In the genomic region with DNA sequence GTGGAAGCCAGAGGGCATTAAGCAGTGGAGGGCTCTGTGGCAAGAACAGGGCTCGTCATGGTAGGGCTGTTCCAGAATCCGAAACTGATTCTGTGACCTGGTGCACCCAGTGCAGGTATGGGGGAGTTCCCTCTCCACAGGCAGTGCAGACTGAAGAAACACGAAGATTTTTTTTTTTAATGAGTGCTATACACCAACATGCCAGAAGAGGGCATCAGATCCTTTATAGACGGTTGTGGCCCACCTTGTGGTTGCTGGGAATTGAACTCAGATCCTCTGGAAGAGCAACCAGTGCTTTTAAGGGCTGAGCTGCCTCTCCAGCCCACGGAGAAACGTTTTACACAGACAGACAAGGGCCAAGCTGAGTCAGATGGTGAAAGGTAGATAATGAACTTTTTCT, we compare ENCODE assay signal across 12 mouse cellular contexts.
DNase-seq lines count a peak whose midpoint lies in the region; ATAC-seq and TF ChIP-seq lines count a peak whose summit lies in the region.
"Had no signal": no experiment of that assay in that cellular context is flagged by ENCODE, and none has a peak within 500 bp of the region (broad histone marks: within the 10 kb centered on the region; RNA-seq: fewer than 3 reads in every experiment).

No protein-coding gene starts in this region.

- no peaks in the 10 kb centered on the region for H3K27me3 ChIP-seq in lung, embryonic 14.5 days (ENCODE audit: insufficient read depth, low read length)
- H3K27me3 ChIP-seq in stomach, postnatal 0 days (ENCODE audit: control insufficient read depth, insufficient read depth, low read length) = no peaks in the 10 kb centered on the region
- no peaks in the 10 kb centered on the region for H3K27me3 ChIP-seq in midbrain, embryonic 11.5 days (ENCODE audit: control insufficient read depth, insufficient read depth, low read length)
- H3K27me3 ChIP-seq: heart, embryonic 13.5 days; midbrain, embryonic 15.5 days; neural tube, embryonic 13.5 days had no signal

- no peak overlapping the region for H3K4me2 ChIP-seq in lung, embryonic 14.5 days
- H3K4me2 ChIP-seq in stomach, postnatal 0 days (replicated peaks; ENCODE audit: low read depth) = no peak overlapping the region
- no peak overlapping the region for H3K4me2 ChIP-seq in midbrain, embryonic 11.5 days
- H3K4me2 ChIP-seq: heart, embryonic 13.5 days; midbrain, embryonic 15.5 days; neural tube, embryonic 13.5 days had no signal

- H3K36me3 ChIP-seq in lung, embryonic 14.5 days (ENCODE audit: insufficient read depth) = no peaks in the 10 kb centered on the region
- no peaks in the 10 kb centered on the region for H3K36me3 ChIP-seq in stomach, postnatal 0 days (ENCODE audit: control insufficient read depth, insufficient read depth, low read length)
- H3K36me3 ChIP-seq in midbrain, embryonic 11.5 days (ENCODE audit: control insufficient read depth, insufficient read depth, low read length) = no peaks in the 10 kb centered on the region
- H3K36me3 ChIP-seq: heart, embryonic 13.5 days; midbrain, embryonic 15.5 days; neural tube, embryonic 13.5 days had no signal

- no peak overlapping the region for H3K4me3 ChIP-seq in gastrocnemius, adult 2 months
- H3K4me3 ChIP-seq in lung, embryonic 14.5 days (ENCODE audit: low read depth, low read length) = no peak overlapping the region
- no peak overlapping the region for H3K4me3 ChIP-seq in stomach, postnatal 0 days (ENCODE audit: low read depth, low read length)
- no peak overlapping the region for H3K4me3 ChIP-seq in midbrain, embryonic 11.5 days (ENCODE audit: low read depth, low read length)
- H3K4me3 ChIP-seq: heart, embryonic 13.5 days; midbrain, embryonic 15.5 days; neural tube, embryonic 13.5 days had no signal

- no peak for TF ChIP-seq EP300 in stomach, postnatal 0 days (optimal IDR thresholded peaks at IDR 0.05)

- 70% methylated on average over 6 of the region's 6 CpGs for WGBS in lung, embryonic 14.5 days
- WGBS in stomach, postnatal 0 days = 63% methylated on average over 6 of the region's 6 CpGs
- WGBS in midbrain, embryonic 11.5 days = 67% methylated on average over 6 of the region's 6 CpGs

- no peaks in the 10 kb centered on the region for H3K9me3 ChIP-seq in lung, embryonic 14.5 days (ENCODE audit: low read depth, low read length)
- H3K9me3 ChIP-seq in stomach, postnatal 0 days (ENCODE audit: control insufficient read depth, low read length) = no peaks in the 10 kb centered on the region
- H3K9me3 ChIP-seq in midbrain, embryonic 11.5 days (ENCODE audit: control insufficient read depth, low read length) = no peaks in the 10 kb centered on the region
- H3K9me3 ChIP-seq: midbrain, embryonic 15.5 days; neural tube, embryonic 13.5 days had no signal

- H3K27ac ChIP-seq in gastrocnemius, adult 2 months = no peak overlapping the region
- H3K27ac ChIP-seq in lung, embryonic 14.5 days (ENCODE audit: low read depth) = no peak overlapping the region
- no peak overlapping the region for H3K27ac ChIP-seq in stomach, postnatal 0 days (replicated peaks)
- no peak overlapping the region for H3K27ac ChIP-seq in midbrain, embryonic 11.5 days (ENCODE audit: low read depth, low read length)
- H3K27ac ChIP-seq: heart, embryonic 13.5 days; midbrain, embryonic 15.5 days; neural tube, embryonic 13.5 days had no signal

- no peaks in the 10 kb centered on the region for H3K4me1 ChIP-seq in lung, embryonic 14.5 days (ENCODE audit: insufficient read depth)
- no peaks in the 10 kb centered on the region for H3K4me1 ChIP-seq in stomach, postnatal 0 days (replicated peaks; ENCODE audit: control insufficient read depth, insufficient read depth)
- H3K4me1 ChIP-seq in midbrain, embryonic 11.5 days (ENCODE audit: control insufficient read depth, insufficient read depth, low read length) = no peaks in the 10 kb centered on the region
- H3K4me1 ChIP-seq: heart, embryonic 13.5 days; midbrain, embryonic 15.5 days; neural tube, embryonic 13.5 days had no signal

- H3K9ac ChIP-seq in lung, embryonic 14.5 days = no peak overlapping the region
- no peak overlapping the region for H3K9ac ChIP-seq in stomach, postnatal 0 days (ENCODE audit: low read length)
- no peak overlapping the region for H3K9ac ChIP-seq in midbrain, embryonic 11.5 days (ENCODE audit: low read length)
- H3K9ac ChIP-seq: heart, embryonic 13.5 days; midbrain, embryonic 15.5 days; neural tube, embryonic 13.5 days had no signal

- no peak for DNase-seq in gastrocnemius, adult 2 months
- no peak for DNase-seq in gastrocnemius, adult 8-10 months (ENCODE audit: low spot score in 2 of 2)
- peak; percentile 42 for DNase-seq in lung, embryonic 14.5 days
- no peak for DNase-seq in lung, postnatal 4 days
- DNase-seq in R1 (ENCODE audit: low read depth, low spot score) = peak; percentile 77
- DNase-seq in stomach, postnatal 0 days (ENCODE audit: low spot score) = no peak
- DNase-seq in midbrain, embryonic 11.5 days (ENCODE audit: low spot score, missing footprints) = no peak
- DNase-seq in frontal cortex, postnatal 25 days (ENCODE audit: low spot score in 2 of 2) = no peak
- DNase-seq: embryo, embryonic 11 days had no signal

- no peak for ATAC-seq in lung, embryonic 14.5 days (ENCODE audit: insufficient read depth)
- no peak for ATAC-seq in stomach, postnatal 0 days (ENCODE audit: low FRiP score, low TSS enrichment)
- no peak for ATAC-seq in midbrain, embryonic 11.5 days (ENCODE audit: low FRiP score)
- ATAC-seq: midbrain, embryonic 15.5 days had no signal

- peak; percentile 35; the same call in 1 of the 2 replicates for TF ChIP-seq CTCF in gastrocnemius, adult 2 months (IDR thresholded peaks at IDR 0.05)
- peak; percentile 46 for TF ChIP-seq CTCF in lung, embryonic 14.5 days (IDR thresholded peaks at IDR 0.05; ENCODE audit: low read depth)
- TF ChIP-seq CTCF in stomach, postnatal 0 days (IDR thresholded peaks at IDR 0.05; ENCODE audit: low read depth) = peak; percentile 49

- intact Hi-C loops in gastrocnemius, adult 2 months (cut with DNase I) = loop anchor here (5.0 kb wide), 1 partner anchor 139 kb away; no protein-coding TSS in a partner anchor

Comparison
In these comparisons a context has a peak if more than half of its experiments do, and no peak if none do; other contexts are left out.
1. DNase-seq: peak in lung, embryonic 14.5 days (single experiment) and R1 (single experiment); none in gastrocnemius, adult 2 months (single experiment), gastrocnemius, adult 8-10 months (0 of 2), lung, postnatal 4 days (0 of 2), stomach, postnatal 0 days (single experiment), midbrain, embryonic 11.5 days (single experiment) and frontal cortex, postnatal 25 days (0 of 2).
2. Peak in every context shown above with its lines, with median percentiles within 50 percentile points of each other: CTCF ChIP-seq.